Mouse (Mus musculus) kidney, adult 9 months (tissue): ENCODE measurements around the gene Rem2.
A peak's percentile ranks its signal among the peaks of the same experiment; 100 is the strongest.

Experiments
- DNase-seq: peaks from one replicate; pipeline ENCODE4 v3.0.0; 2022

Gene Rem2

DNA sequence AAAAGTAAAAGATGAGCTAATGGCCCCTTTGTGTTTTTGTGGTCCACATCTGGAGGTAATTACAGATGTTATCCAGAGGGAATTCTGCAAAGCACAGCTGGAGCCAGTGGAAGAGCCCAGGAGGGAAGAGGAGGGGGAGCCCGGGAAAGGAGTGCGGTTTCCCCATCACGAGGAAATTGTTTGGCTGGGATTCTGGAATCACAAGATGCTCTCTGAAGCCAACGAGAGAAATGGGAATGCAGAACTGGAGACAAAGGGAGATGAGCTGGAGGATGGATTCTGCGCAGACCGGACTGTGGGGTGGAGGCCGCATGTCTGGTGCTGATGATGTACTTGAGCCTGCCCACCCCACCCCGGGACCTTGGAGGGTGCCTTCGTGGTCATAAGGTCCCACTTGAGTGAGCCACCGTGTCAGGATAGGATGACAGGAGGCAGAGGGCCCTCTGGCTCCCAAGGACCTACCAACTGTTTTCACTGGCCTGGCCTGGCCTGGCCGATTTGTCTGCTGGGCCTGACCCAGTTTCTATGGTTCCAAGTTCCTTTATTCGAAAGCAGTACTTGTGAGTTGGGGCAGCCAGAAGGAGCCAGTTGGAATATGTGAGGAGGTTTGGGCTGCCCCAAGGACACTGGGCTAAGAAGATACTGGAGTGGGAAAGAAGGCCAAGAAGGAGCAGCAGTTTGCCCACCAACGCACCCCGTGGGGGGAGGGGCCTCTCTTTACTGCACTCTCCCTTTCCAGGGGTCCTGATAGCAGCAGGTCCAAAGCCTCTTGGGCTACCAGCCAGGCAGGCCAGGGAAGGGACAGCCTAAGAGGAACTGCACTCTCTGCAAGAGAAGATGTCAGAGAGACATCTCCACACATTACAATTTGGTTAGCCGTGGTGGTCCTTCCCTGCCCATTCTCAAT lies 31.9 kb upstream of the Rem2 start:
- no peak for DNase-seq

DNA sequence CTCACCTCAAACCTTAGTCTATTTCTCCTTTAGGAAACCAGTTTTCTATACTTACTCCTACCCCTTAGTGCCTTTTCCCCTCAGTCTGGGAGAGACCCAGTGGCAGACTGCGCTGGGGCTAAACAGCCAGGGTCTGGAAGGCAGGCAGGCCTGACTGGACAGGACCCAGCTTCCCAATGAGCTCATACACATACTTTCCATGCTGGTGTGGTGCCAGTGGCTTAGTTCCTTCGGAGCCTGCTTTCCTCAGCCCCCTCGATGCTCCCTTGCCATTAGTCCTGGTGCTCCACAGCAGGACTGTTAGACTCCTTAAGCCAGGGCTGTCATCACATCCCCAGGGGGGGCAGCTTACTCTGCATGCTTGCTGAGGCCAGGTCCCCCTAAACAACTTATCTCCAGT lies 30.4 kb upstream of the Rem2 start:
- DNase-seq, result no peak

DNA sequence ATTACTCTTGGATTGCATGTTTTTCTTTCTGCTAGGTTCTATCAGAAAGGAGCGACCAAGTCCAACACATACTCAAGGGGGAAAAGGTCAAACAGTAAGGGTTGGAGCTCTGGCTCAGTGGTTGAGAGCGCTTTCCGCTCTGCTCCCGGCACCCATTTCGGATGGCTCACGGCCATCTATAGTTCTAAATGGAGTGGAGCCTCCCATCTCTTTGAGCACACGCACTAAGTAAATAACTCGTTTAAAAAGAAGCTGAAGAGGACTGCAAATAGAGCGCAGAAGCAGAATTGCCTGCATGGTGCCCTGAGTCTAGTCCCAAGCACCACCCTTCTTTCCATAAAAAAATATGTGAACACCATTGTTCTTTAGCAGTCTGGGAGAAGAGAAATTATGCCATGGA lies 22.3 kb upstream of the Rem2 start:
- DNase-seq, result no peak

DNA sequence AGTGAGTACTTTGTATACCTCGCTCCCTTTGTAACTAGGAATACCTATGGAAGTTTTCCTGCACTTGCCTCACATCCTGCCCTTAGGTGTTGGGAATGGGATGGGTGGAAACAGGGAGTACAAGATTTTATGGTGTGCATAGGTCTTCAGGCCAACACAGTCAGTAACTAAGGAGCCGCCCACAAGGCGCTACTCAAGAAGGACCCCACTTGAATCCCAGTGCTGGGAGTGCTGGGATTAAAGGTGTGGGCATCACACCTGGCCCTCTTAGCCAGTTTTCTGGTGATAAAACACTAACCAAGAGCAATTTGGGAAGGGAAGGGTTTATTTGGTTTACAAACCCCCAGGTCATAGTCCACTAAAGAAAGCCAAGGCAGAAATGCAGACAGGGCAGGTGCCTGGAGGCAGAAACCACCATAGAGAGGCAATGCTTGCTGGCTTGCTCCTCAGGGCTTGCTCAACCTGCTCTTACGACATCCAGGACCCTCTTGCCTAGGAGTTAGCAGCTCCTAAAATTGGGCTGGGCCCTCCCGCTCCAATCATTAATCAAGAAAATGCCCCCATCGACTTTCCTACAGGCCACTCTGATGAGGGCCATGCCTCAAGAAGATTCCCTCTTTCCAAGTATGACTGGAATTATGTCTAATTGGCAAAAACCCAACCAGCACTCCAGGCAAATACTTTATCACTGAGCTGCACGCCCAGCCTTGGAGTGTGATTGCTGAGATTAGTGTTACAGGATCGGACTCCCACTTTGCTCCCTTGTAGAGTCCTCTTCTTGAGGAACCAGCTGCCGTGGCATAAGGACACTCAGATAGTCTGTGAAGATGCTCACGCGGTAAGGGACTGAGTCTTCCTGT lies 21.0 kb upstream of the Rem2 start:
- DNase-seq, result no peak

DNA sequence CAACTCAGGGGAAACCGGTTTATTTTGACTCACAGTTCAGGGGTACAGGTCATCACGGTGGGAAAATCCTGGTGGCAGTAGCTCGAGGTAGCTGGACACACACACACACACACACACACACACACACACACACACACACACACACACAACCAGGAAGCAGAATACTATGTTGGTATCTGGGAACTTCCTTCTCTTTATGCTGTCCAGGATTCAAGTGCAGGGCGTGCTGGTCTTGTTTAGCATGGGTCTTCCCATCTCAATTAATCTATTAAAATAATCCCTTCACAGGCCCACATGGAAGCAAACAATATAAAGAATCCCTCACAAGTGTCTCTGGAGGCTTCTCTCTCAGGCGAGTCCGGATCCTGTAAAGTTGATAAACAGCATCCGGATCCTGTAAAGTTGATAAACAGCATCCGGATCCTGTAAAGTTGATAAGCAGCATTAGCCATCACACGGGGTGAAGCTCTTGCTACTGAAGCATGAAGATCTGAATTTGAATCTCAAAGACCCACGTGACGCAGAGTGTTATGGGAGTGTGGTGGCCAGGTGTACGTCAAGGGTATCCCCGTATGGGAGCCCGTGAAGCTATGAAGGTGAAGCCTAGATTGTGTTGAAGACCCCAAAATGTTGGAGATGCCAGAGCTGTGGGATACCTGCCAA lies 17.9 kb upstream of the Rem2 start:
- DNase-seq, result no peak

DNA sequence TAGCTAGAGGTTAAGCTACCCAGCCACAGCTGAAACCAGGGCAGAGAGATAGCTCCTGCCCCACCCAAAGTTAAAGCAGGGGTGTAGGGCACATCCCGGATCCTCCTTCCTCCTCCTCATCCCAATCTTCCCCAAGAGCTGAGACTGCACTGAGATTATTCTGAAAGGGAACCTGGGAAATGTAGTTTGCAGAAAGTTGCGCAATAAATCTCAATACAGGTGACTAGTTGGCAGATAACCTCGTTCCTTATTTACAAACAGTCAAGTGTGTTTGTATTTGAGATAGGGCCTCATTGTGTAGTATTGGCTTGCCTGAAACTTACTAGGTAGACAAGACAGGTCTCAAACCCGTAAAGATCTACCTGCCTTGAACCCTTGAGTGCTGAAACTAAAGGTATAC lies 13.8 kb upstream of the Rem2 start:
- DNase-seq, result no peak

DNA sequence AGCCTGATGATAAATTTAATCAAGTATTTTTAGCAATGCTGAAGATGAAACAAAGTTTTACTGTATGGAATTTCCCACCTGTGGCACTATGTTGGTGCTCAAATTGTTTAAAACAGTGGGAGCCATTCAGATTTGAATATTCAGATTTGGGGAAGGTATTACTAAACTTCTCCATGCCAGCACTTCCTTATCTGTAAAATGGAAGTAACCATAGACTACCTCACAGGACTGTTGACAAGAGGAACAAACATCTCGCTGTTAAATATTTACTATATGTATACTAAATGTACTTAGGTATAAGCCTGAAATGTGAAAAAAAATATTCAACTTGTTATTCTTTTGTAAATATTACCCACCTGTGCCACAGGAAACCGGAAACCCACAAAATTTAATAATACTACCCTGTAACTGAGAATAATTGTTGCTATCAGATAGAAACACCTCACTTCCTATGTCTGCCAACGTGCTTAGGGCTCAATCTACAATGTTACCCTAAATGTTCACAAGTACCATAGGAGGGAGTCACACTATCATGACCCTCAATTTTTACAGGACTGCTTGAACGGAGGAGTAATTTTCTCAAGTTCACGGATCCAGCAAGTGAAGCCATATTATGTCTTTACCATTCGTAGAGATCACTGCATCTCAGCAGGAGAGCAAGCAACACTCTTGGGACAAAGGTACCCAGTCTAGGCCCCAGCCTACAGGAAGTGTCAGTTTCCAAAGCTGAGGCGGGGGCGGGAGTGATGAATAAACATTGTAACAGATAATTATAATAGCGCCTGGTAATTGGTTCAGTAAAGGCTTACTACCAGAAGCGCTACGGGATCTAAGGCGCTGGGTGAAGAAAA lies 12.6 kb upstream of the Rem2 start:
- DNase-seq, result no peak

DNA sequence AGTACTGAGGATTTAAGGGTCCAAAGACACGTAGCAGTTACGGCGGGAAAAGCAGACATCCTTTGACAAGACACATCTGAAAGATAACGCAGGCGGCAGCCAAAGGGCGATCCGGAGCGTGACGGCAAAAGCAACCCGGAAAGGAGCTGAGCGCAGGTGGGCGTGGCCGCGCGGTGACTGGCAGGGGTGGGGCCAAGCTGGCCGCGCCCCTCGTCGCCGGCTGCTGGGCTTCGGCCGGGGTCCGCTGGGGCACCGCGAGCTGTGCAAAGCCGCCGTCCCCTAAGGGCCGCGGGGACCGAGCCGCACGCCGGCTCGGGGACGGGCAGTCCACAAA lies 12.0 kb upstream of the Rem2 start, which contains the start of gene Lrp10:
TSS of gene Lrp10 (plus strand) at position 179 of the 334 bp plus-strand sequence.
- peak; percentile 90 for DNase-seq

DNA sequence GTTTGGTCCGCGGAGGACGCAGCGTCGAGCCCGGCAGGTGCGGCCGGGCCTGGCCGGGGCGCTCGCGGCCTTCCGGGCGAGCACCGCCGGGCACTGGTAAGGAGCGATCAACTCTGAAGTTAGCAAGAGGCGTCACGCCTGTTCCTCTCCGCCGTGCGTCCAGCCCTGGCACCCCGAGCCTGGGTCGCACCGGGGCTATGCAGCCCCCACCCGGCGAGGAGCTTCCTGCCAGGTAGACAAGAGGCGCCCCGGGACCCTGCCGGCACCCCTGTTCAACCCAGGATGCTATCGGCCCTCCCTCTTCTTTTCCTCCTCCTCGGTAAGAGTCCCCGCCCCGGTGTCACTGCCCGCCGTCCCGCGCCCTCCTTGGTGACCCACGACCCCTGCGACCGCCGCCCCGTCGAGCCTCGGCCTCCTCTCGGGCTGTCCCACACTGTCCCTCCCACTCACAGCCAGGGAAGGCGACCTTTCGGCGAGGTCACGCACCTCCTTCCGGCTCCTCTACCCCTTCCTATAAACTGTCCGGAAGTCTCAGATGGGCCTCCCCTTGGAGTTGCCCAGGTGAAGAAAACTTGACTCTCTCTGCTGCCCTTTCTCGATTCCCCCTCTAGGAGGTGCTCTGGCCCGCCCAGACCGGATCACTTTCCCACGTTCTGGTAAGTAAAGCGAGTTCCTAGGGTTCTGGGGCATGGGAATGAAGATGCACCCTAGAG lies 11.5 kb upstream of the Rem2 start:
- peak; percentile 90 for DNase-seq

DNA sequence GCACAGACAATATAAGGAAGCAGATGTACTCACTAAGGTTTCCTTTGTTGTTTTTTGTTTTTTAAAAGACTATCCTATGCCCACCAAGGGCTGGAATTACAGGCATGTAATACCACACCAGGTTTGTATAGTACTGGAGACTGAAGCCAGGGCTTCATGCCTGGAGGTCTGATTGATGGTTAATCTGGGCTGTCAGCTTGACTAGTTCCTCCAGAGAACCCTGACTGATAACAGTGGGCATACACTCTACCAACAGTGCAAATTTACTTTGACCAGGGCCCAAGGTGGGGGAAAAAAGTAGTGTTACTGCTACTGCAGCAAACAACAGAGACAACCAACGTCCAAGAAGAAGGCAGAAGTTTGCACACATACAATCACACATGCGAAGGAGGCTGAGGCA lies 4.4 kb upstream of the Rem2 start:
- DNase-seq, result no peak

DNA sequence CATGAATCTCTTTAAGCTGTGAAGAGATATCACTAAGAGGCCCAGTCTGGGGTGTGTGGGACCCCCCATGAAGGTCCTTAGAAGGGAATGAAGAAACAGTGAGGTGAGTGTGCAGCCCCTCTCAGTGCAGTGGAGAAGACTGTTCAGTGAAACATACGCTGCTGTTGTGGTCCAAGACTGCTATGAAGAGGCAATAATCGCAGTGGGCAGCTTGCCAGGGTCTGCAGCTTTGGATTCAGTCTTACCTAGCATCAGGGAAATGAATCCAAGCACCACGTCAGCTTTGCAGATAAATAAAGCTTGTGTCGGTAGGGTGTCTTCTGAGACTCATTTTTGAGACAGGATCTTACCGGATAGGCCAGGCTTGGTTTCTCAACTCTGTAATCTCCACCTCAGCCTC lies 3.2 kb upstream of the Rem2 start:
- no peak for DNase-seq

DNA sequence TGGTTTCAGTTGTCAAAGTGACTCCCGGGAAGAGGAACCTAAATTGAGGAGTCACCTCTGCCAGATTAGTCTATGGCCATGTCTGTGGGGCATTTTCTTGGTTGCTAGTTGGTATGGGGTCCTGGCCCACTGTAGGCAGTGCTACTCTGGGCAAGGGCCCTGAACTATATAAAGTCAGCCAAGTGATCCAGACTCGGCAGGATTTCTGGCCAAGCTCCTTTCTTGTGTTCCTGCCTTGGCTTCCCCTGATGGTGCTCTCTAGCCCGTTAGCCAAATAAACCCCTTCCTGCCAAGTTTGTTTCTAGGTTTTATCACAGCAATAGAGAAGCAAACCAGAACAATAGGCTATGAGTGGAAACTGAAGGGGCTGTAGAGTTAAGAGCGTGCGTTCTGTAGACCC lies 1.2 kb upstream of the Rem2 start:
- no peak for DNase-seq

DNA sequence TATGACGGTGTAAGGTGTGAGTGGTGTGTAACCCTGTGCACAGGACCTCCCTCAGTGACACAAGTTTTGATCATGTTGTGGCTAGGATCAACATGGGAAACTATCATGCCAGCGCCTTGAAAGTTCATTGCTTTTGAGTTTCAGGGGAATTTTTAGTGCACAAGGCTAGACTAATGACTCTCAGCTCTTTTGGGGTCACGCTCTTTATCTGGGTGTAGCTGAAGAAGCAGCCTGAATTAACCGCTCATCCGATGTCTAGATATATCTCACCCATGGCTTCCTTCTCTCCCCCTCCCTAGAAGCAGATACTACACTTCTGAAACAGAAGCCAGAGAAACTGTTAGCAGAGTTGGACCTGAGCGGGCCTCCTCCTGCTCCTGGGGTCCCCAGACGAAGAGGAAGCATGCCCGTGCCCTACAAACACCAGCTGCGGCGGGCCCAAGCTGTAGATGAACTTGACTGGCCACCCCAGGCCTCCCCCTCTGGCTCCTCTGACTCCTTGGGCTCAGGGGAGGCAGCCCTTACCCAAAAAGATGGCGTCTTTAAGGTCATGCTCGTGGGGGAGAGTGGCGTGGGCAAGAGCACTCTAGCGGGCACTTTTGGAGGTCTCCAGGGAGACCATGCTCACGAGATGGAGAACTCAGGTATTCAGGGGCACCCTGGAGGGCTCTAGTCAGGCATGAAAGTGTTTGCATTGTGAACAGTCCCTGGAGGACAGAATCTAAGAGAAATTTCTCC lies 1.4 kb downstream of the Rem2 start:
- no peak for DNase-seq

DNA sequence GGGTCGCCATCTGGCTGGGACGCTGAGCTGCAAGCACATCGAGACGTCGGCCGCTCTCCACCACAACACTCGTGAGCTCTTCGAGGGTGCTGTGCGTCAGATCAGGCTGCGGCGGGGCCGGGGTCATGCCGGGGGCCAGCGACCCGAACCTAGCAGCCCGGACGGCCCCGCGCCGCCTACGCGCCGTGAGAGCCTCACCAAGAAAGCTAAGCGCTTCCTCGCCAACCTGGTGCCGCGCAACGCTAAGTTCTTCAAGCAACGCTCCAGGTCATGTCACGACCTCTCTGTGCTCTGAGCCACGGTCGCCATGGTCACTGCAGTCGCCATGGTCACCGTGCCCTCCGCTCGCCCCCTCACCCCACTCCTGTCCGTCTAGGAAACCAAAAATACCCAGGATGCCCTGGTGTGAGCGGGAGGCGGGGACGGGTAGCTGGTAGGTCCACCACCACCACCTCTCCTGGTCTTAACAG lies 3.6 kb downstream of the Rem2 start:
- DNase-seq, result peak; percentile 61

DNA sequence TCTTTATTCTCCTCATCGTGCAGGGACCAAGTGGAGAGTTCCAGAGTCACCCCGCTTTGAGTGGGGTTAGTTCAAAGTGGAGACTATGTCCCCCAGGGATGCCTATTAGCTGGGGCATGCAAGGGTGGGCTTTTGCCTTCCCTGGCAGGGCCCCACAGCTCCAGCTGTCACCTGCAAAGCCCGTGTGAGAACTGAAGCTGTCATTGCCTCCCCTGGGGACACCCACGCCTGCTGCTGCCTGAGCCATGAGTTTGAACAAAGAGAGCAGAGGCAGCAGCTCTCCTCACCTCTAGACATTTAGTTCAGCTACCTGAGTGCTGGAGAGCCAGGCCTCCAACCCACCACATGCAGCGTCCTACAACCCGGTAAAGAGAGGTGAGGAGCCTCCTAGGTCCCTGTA lies 4.8 kb downstream of the Rem2 start:
- DNase-seq, result no peak

DNA sequence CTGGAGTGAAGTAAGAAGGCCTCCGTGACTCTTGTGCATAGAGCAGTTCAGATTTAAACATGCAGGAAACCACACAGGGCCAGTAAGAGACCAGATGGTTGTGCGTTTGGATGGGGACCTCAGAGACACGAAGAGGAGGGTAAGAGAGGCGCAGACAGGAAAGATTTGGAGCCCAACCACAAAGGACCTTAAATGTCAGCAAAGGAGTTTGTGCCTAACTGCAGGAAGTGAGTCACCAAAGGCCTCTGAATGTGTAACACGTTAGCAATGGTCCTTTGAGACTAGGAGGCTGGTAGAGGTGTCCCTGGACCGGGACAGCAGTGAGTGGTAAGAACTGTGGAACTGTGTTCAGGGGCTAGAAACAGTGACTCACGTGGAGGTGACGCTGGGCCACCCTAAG lies 5.5 kb downstream of the Rem2 start:
- DNase-seq, result no peak

DNA sequence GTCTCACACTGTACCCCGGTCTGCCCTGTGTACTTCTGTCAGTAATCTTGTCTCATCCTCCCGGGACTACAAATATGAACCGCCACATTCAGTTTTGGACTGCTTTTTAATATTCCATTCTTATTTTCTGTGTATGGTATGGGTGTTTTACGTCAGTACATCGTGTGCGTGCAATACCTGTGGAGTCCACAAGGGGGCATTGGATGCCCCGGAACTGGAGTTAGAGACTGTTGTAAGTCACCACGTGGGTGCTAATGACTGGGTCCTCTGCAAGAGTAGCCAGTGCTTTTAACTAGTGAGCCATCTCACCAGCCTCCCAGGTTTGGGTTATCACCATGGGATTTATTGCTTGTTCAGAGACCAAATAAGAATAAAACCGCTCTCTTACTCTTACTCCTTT lies 6.6 kb downstream of the Rem2 start:
- DNase-seq, result peak; percentile 47

DNA sequence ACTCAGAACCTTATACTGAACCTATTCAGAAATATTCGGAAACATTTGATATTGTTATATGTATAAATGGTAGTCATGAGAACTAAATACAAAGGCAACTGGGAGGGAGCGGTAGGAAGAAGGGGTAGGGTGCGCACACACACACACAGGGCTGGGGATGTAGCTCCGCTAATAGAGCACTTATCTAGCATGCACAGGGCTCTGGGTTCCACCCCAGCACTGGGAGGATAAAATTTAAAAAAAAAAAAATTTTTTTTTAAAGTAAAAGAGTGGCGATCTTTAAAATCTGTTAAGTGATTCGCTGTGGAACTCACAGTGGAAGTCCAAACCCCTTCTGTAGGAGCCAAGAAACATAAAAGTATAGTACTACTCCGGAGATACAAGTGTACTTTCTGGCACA lies 10.0 kb downstream of the Rem2 start:
- no peak for DNase-seq

DNA sequence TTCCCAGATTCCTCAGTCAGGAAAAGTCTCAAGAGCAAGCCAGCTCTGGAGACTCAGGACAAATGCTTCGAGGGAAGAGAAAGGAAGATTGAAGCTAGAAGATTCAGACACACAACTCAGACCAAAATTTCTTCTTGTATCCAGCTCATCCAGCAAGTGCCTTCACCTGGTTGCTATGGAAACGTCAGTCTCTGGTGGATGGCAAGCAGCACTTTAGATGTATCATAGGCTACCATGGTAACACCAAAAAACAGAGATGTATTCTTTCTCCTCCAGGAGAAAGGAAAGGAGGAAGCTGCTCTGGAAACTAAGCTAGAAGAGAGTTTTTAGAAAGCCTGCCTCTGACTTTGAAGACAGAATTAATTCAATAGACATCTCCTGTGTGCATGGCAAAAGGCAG lies 11.8 kb downstream of the Rem2 start:
- no peak for DNase-seq

DNA sequence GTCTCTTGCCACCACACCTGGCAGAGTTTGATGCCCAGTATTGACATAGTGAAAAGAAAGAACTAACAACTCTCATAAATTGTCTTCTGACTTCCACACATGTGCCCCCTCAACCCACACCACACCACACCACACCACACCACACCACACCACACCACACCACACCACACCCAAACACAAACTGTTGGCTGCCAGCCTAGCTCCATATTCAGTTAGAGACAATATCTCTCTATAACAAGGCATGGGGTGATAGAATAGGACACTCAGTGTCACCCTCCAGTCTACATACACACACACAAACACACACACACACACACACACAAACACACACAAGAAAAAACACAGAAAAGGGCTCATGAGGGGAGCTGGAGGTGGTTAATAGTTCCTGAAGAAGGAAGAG lies 12.4 kb downstream of the Rem2 start:
- no peak for DNase-seq
